Mouse (Mus musculus) layer of hippocampus, adult 9-11 months (tissue): ENCODE data around the gene Il25.
"Not testable (repeated sequence)": the region's sequence is repeated elsewhere in the genome, so short reads cannot be mapped to it uniquely, and the experiment has no call there.

Source experiments
- DNase-seq: peaks from one replicate; pipeline ENCODE4 v3.0.0; 2022

The Il25 gene

DNA sequence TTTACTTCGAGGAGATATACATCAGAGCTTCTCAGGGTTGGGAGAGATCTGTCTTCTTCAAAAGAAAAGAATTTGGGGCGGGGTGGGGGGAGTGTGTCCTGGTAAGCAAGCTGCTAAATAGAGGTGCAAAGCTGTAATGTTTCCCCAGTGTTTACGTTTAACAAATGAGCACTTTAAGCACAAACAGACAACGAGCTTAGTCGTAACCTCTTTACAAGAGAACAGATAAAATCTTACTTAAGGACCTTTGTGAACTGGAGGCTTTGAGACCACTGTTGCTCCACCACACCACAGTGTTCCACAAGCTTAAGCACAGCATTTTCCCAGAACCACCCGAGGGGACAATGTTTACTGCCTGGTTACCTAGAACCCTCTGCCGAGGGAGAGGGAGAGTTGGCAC lies 5.2 kb upstream of the Il25 start:
- no peak for DNase-seq

DNA sequence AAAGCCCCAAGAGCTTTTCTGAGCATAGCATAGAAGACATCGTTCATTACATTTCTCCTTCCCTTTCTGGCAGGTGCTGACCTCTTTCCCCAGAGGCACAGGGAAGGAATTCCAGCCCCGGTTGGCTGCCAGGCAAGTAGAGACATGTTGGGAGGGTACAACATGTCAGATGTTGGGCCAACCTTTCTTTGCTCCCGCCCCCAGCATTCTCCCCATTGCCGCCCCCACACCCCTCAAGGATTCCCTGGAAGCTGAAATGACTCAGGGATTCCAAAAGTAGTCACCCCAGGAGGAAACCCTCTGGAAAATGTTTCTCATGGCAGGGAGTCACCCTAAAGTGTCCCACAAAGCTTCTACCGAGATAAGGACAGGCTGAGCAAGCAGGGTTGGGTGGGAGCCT lies 2.7 kb upstream of the Il25 start:
- no peak for DNase-seq

DNA sequence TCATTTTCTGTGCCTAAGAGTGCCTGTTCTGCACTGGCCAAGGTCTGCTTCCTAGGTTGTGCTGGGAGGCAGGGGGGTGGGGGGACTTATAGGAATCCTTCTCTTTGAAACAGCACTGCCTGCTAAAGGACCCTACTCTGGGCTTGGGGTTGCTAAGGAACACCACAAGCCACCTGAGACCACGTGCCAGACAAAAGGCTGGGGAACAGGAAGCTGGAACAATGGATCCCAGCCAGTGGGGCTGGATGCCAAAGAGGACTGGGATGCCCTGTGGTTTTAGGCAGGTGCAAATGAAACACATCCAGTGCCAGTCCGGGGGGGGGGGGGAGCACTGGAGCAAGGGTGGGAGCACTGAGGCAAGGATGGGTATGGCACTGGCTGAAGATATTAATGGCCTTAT lies 2.1 kb upstream of the Il25 start:
- DNase-seq: no peak

DNA sequence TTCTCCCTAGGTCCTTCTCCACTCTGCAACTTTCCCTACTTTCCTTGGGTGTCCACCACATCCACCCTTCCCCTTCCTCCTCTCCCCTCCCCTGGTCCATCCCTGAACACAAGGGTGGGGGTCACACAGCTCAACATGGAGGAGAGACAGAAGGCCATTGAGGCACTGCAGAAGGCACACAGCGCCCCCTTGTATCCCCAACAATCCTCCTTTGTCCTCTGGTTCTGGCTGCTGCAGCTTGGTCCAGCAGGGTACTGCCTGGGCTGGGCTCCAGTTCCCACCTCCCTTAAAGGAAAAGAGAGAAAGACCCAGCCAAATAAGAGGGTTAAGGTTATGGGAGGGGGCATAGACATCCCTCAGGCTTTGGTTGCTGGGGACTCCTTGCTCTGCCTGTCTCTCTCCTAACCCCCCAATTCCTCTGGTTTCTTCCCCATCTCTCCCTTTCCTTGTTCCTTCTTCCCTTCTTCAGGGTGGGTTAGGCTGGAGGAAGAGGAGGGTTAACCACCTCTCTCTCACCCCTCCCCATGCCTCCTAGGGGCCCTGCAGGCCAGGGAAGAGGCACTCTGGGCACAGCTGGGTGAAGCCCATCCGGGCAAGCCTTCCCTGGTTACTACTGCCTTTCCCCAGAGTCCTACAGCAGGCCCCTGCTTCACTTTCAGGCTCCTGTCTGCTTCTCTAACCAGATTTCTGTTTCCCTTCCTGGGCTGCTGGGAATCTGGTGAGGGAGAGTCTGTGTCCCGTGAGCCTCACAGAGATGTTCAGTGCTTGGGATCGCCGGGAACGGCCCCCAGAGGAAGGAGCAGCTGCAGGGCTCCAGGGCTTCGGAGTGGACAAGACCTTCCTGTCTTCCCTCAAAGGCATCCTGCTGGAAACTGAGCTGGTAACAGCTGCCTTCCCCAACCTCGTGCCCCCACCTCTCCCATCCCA lies 3.7 kb downstream of the Il25 start, which contains the start of gene Cmtm5:
Gene Cmtm5, plus strand, starts transcription at position 358 of the 927 bp plus-strand sequence.
- DNase-seq: peak; percentile 93

DNA sequence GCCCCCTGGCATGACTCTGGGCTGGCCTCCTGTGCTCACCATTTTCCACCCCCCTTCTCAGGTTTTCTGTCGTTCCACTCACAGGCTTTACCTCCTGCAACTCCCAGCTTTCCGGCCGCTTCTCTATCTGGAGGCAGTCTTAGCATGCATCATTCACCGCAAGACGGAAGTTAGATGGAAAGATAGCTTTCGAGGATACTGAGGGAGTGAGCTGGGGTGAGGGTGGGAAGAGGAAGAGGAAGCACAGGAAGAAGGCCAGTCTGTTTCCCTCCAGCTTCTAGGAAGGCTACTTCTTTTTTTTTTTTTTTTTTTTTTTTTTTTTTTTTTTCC lies 4.3 kb downstream of the Il25 start:
- DNase-seq: no peak

DNA sequence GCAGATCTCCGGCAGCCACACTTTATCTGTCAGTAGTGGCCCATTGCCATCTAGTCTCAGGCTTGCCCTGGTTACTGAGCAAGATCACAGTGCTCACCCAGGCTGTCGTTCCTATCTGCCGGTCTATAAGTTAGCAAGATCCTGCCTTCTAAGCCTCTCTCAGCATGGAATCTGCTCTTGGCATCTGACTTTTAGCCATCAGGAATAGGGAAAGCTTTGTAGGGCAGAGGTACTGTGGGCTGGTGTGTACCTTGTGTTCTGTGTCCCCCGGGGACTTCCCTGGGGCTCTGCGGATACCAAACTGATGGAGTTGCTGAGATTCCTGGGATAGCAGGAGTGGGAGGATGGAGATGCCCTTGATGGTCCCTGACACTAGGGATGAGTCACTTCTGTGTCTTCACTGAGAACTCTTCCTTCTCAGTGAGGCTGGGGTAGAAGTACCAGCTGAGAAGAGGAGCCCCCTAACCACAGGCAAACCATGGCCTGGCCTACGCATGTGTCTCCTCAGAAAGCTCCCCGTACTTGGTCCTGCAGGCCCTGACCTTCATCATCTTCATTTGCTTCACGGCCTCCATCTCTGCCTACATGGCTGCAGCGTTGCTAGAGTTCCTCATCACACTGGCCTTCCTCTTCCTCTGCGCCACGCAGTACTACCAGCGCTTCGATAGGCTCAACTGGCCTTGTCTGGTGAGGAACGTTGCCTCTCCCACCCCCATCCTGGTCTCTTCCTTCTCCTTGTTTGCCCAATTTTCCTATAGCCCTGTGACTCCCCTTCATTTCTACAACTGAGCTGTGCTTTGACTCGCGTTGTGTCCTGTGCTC lies 5.1 kb downstream of the Il25 start:
- DNase-seq: no peak

DNA sequence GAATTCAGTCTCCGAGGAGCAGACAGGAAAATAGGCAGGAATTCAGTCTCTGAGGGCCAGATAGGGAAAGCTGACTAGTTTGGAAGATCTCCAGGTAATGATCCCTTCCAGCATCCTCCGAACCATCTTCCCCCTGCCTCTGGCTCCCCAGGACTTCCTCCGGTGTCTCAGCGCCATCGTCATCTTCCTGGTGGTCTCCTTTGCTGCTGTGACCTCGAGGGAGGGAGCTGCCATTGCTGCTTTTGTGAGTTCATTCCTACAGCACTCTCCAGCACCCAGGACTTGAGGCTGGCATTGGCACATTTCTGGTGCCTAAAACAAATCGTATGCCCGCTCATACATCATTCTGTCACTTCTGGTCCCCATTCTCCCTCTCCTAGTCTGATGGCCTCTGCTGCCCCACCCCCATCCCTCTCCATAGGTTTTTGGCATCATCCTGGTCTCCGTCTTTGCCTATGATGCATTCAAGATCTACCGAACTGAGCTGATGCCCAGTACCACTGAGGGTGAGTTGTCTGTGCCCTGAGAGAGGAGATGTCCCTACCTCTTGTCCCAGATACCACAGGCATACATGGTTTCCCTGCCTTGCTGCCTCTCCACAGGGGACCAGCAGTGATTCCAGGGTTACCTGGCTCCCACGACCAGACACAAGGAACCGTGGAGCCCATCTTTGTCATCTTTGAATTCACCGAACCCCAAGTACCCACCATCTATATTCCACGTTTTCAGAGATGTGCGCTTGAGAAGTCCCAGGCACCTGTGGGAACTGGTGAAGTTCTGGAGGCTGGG lies 6.1 kb downstream of the Il25 start:
- no peak for DNase-seq

DNA sequence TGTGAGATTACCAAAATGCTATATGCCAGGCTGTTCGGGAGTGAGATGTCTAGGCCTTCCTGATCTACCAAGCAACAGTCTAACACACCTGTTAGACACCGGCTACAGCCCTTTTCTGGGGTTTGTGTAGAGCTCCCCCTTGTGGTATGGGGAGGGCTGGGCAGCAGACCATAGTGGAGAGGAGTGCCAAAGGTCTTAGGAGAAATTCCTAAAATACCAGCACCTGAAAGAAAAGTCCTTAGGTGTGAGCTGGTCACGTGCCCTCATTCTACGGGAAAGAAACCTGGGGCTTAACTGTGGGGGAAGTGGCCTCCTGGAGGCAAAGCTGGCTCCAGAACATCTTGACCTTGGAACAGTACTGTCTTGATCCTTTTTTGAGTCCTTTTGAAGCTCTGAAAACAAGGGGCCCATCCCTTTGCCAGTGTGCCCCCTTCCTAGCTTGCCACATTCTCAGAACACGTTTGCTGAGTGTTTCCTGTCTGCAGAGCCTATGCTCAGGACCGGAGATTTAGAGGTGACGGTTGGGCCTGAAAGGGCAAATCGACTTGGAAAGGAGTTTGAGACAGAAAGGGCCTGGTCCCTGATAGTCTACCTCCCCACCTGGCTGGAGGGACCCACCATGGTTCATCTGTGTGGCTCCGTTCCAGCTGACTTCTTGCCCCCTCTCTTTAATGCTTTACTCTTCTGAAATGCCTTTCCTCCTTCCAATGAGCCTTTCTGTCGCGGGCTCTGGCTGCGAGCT lies 7.1 kb downstream of the Il25 start:
- DNase-seq: no peak

DNA sequence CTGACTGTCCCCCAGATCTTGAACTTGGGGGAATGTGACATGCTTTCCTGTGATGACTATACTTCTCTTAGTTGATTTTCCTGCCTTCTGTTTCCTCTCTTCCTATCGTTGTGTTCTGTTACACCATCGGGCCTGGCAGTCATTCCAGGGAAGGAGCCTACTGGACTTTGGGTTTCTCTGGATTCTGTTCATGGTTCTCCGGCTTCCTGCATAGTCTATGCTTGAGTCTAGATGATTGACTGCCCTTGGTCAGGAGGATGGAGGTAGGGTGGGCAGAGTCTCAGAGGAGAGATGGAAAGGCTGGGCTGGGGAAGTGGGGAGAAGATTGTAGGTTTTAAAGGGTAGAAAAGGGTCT lies 7.7 kb downstream of the Il25 start:
- DNase-seq: no peak

DNA sequence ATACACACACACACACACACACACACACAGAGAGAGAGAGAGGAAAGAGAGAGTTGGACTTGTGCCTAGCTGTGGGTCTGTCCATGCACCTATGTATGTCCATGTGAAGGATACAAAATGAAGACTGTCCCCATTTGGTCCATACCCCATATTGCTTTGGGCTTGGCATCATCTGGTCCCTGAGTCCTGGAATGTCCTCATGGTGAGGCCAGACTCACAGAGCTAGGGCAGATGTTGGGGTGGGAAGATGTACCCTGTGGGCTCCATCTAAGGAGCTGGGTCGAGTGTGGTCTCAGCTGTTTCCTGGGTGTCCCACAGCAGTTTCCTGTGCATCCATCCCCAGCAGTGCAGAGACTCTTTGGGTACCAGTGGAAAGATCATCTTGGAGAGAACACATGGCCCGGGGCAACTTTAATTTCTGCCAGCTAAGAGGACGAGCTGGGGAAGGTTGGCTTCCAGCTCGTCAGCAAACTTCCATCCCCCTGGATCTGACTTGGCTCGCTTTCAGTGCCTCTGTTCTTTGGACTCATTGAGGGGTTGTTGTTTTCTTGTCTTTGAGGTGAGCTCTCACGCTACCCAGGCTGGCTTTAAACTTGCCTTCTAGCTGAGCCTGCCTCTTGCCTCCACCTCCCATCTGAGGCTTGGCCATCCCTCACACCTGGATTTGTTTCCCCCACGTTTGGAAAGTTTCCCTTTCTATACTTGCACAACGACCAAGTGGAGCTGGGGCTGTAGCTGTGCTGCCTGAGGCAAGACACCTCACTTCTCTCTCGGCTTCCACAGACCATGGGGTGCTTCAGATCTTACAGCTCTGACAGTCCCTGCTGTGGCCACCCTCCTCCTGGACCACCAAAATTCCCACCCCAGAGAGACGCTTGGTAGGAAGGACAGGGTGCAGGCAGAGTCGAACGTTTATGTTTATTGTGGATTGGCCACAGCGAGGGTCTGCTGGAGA lies 8.8 kb downstream of the Il25 start:
- DNase-seq: no peak

DNA sequence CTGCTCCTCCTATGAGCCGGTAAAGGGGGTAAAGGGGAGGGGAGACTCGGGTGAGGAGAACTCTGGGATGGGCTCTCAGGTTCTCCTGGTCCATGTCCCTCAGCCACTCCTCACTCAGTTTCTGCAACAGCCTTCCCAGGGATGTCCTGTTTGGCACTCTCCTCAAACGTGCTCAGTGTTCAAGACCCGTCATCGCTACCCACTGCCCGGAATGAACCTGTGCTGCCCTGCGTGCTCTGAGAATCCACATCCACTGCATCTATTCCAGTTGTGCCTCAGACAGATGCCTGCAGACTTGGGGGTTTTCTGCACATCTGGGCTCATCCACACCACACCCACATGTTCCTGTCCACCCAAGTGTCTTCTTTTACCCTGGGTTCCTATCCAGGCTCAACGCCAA lies 10.0 kb downstream of the Il25 start:
- no peak for DNase-seq

DNA sequence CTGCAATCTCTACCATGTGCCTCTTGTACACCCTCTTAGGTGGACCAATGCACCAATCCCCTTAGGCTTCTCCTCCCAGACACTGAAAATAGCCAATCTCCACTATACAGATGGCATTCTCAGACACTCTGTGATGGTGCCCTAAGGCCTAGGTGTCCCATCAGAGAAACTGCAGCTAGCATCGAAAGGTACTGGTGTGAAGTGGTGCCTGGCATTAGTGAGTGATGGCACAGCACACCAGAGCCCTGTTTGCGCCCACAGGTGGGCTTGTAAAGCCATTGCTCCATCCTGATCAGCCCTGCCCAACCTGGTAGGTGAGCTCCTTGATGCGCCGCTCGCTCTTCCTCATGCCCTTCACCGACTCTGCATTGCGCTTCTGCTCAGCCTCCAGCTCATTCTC lies 11.5 kb downstream of the Il25 start:
- DNase-seq: no peak

DNA sequence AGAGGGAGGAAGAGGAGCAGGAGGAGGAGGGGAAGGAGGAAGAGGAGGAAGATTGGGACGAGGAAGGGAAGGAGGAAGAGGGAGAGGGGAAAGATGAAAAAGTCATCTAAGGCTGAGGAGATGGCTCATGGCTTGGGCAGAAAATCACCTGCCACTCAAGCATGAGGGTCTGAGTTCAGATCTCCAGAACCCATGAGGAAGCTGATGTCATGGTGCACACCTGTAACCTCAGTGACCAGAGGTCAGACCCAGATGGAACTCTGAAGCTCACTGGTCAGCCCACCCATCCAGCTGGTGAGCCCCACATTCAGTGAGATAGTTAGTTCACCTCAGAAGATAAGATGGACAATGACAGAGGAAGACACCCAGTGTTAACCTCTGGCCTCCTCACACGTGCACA lies 12.4 kb downstream of the Il25 start:
- DNase-seq: no peak

DNA sequence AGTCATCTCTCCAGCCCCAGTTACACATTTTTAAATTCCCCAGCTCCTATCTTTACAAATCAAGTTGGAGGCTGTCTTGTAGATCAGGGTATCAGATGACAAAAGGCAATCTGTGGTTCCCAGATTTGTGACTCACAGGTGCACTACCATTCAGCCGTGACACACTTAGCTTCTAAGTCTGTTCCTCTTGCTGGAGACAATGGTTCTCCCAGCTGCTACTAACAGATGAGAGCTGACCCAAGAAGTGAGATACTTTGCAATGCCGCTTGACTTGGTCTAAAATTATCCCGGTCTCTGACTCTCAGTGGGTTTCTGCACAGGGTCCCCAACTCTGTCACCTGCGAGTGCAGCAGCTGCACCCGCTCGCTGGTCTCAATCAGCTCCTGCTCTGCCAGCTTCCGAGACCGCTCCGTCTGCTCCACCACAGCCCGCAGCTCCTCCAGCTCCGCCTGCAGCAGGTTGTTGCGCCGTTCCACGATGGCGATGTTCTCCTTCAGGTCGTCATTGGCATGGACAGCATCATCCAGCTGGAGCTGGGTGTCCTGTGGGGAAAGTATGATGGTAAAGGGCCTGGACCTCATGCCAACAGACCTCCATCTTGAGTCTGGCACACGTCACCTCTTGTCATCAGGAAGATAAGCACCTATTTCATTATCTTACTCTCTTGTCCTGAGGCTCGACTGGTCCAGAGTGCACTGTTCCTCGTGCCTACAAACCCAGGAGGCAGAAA lies 13.6 kb downstream of the Il25 start:
- DNase-seq: no peak

DNA sequence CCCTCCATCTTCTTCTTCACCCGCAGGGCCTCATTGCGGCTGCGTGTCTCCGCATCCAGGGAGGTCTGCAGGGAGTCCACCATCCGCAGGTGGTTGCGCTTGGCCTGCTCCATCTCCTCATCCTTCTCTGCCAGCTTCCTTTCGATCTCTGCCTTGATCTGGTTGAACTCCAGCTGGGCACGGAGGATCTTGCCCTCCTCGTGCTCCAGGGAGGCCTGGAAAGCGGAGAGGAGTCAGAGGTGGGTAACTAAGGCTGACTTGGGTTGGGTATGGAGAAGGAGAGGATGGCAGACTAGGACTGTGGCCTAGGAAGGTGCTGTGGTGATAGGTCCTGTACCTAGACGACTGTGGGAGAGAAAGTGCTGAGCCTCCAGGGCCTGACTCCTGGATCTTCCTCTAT lies 14.5 kb downstream of the Il25 start:
- DNase-seq: not testable (repeated sequence)

DNA sequence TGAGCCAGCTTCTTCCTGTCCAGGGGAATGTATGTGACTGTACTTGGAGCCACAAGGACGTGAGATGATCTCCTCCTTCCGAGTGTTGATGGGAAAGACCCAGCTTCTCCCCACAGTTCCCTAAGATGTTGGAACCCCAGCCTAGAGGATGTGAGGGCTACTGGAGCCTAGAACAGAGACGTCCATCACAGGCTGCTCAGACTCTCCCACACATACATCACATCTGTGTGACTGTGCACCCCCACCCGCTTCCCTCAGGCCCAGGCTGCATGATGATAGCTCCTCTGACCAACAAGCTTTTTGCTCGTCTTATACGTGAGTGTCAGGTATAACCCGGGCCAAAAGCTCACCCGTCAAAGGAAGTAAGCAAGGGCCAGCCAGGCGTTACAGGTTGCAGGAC lies 16.3 kb downstream of the Il25 start:
- no peak for DNase-seq

DNA sequence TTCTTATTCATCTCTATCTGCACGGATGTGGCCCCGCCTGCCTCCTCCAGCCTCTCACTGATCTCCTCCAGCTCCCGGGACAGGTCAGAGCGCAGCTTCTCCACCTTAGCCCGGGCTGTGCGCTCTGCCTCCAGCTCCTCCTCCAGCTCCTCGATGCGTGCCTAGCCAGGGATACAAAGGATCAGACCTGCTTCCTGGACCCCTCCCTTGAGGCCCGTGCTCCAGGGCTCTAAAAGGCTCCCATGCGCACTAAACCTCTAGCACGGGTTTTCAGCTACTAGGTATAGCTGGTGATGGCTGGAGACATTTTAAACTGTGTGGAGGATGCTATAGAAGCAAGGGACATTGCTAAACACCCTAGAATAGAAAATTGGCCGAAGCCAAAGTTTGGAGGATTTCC lies 18.0 kb downstream of the Il25 start:
- no peak for DNase-seq

DNA sequence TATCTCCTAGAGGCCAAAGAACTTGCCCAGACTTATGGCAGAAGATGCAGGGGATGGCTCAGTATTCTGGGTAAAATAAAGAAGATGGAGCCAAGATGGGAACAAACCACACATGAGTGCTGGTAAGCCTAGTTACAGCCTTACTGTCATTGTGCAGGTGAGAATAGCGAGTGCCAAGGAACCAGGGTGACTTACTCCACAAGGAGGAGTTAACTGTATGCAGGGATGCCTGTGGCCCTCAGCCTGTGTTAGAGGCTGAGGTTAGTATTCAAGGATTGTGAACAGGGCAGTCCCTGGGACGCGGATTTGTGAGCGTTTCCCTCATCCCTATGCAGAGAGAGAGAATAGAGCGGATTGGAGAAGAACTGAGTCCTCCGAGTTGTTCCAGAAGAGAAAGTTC lies 19.1 kb downstream of the Il25 start:
- DNase-seq: no peak

DNA sequence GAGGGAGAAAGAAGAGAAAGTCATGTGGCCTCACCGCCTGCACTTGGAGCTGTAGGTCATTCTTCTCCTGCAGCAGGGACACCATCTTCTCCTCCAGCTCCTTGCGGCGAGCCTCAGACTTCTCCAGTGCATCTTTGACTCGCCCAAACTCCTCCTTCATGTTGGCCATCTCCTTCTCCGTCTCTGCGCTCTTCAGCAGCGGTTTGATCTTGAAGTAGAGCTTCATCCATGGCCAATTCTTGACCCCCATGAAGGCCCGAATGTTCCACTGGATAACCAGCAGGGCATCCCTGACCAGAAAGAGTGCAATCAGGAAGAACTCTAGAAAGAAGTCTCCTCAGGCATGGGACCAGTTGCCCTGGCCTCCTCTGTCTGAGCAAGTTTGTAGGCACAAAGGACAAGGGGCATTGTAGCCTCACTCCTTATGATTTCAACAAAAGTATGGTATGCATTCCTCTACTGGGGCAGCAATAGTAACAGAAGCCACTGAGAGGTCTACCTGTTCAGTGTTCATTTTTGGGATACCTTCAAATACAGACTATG lies 21.2 kb downstream of the Il25 start:
- DNase-seq: no peak

DNA sequence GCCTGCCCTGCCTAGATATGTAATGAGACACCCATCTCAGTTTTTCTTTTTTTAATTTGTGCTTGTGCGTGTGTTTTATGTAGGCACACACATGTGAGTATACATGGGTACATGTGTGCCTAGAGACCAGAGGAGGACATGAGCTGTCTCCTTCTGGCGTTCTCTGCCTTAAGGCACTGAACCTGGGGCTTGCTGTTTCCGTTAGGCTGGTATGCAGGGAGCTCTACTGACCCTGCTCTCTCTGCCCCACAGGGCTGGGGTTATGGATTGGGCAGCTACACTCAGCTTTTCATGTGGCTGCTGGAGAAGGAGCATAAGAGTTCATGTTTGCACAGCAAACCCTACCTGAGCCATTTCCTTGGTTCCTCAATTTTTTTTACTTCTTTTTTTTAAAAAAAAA lies 22.0 kb downstream of the Il25 start:
- DNase-seq: no peak

DNA sequence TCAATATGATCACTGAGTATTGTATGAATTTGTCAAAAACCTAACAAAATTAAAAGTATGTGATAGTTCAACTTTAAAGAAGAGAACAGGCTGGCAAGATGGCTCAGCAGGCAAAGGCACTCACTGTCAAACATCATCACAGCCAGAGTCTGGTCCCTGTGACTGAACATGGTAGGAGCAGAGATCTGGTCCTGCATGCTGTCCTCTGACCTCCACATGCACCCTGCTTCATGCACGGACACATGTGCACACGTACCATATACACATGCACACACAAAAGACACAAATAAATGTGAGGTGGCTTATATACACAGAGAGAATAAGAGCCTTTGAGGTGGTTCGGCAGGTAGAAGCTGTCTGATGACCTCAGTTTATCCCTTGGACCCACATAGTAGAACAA lies 23.0 kb downstream of the Il25 start:
- no peak for DNase-seq
